Mouse (Mus musculus): ENCODE measurements around the gene Foxp1.

DNA sequence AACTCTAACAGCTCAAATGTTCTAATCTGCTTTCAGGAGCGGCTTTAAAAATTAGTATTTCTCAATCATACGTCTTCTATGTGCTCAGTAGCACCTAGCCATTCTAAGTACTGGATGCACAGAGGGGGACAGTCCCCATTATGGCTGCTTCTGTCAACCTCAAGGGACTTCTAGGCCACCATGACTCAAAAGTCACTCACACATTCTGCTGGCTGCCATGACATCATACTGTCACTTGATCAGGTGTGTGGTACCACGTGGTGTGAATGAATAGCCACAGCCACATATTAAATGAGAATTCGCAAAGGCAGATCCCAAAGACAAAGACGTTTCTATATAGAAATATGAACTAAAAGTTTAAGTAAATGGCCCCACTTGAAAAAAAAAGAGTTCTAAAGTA, 247.9 kb downstream of the Foxp1 start:
- TF ChIP-seq POLR2A (IDR thresholded peaks at IDR 0.05; ENCODE audit: insufficient read length, low read depth) (no peak), TCF12 (IDR thresholded peaks at IDR 0.05; ENCODE audit: insufficient read depth, poor library complexity, severe bottlenecking) (no peak), USF1 (IDR thresholded peaks at IDR 0.05; ENCODE audit: low read depth) (no peak), TCF3 (IDR thresholded peaks at IDR 0.05; ENCODE audit: insufficient read length, low read depth) (no peak), CEBPB (IDR thresholded peaks at IDR 0.05; ENCODE audit: insufficient read depth, poor library complexity, severe bottlenecking) (no peak), POLR2AphosphoS2 (IDR thresholded peaks at IDR 0.05; ENCODE audit: insufficient read length, low read depth) (no peak), MAX (IDR thresholded peaks at IDR 0.05; ENCODE audit: low read depth) (no peak), MYOG (IDR thresholded peaks at IDR 0.05; ENCODE audit: control insufficient read depth in 1 of 3, insufficient read depth in 1 of 3, insufficient read length in 2 of 3, low read depth in 2 of 3) (no peak), SRF (IDR thresholded peaks at IDR 0.05; ENCODE audit: control insufficient read depth, insufficient read length, low read depth) (no peak), MYOD1 (IDR thresholded peaks at IDR 0.05; ENCODE audit: control insufficient read depth in 1 of 3, insufficient read length in 2 of 3, low read depth in 2 of 3) (no peak), E2F4 (IDR thresholded peaks at IDR 0.05; ENCODE audit: insufficient read depth) (no peak)
